Mouse (Mus musculus): ENCODE data around the gene Gm16513. TPM values are rescaled to one million over a fixed set of nuclear protein-coding genes. Genes with fewer than 3 reads are reported as not detected.
"Not testable (repeated sequence)": the region's sequence is repeated elsewhere in the genome, so short reads cannot be mapped to it uniquely, and the experiment has no call there.

The Gm16513 gene
- not detected in 2 replicates for polyA plus RNA-seq (2012; rRNA removed)

- H3K4me1 ChIP-seq (ENCODE audit: control insufficient read depth, insufficient read depth, low read length); H3K36me3 ChIP-seq (ENCODE audit: control insufficient read depth, insufficient read depth, low read length); H3K4me3 ChIP-seq (ENCODE audit: insufficient read depth, low read depth, low read length); H3K27ac ChIP-seq (ENCODE audit: insufficient read depth, low read depth, low read length); H3K27me3 ChIP-seq (replicated peaks; ENCODE audit: control insufficient read depth, insufficient read depth, low read length); DNase-seq: not testable (repeated sequence)
- no CpG with 5 or more reads among the region's 1 CpGs for WGBS
Measured at GRCm38 (mm10) chr5:95182324-95182723, at the start of gene Gm16513. Gm16513 (plus strand) TSS chr5:95182624.

Other genes starting within 250 kb of the Gm16513 start
- gene Gm6367, start 194.0 kb upstream of the Gm16513 start, polyA plus RNA-seq (2012; rRNA removed): not detected in 2 replicates
- not detected in 2 replicates for gene Gm7942, start 75.7 kb upstream of the Gm16513 start, polyA plus RNA-seq (2012; rRNA removed)
- gene Gm10424, start 90.1 kb downstream of the Gm16513 start, polyA plus RNA-seq (2012; rRNA removed): not detected in 2 replicates
- gene Gm3259, start 123.3 kb downstream of the Gm16513 start, polyA plus RNA-seq (2012; rRNA removed): not detected in 2 replicates

Data from kidney, adult 2 months (tissue).